Mouse (Mus musculus) spleen, adult 2 months (tissue): ENCODE measurements around the gene Klf7.

Source experiments
- CTCF ChIP-seq: fragments of 200-500 bp; IDR thresholded peaks from 2 replicates; pipeline ENCODE4 v1.5.1; 2011; ENCODE audit warnings: mild to moderate bottlenecking, inconsistent platforms; ENCODE audit not compliant: insufficient read depth, insufficient read length, insufficient replicate concordance; ENCODE audit errors: extremely low read depth
- POLR2A ChIP-seq: fragments of 200-500 bp; IDR thresholded peaks from 2 replicates; pipeline ENCODE4 v1.6.1; 2011; ENCODE audit warnings: low read depth, low read length, inconsistent platforms

GRCm38 (mm10) chr1:64070947-64071346 lies 51.1 kb downstream of the Klf7 start:
- no peak for TF ChIP-seq POLR2A
- no peak for TF ChIP-seq CTCF
